Mouse (Mus musculus) right cerebral cortex, adult 18-20 months (tissue): ENCODE measurements around the gene Gm13178.

Source experiments
- DNase-seq: peaks from one replicate; pipeline ENCODE4 v3.0.0; 2022; ENCODE audit warnings: mixed read lengths

Gm13178 gene

DNA sequence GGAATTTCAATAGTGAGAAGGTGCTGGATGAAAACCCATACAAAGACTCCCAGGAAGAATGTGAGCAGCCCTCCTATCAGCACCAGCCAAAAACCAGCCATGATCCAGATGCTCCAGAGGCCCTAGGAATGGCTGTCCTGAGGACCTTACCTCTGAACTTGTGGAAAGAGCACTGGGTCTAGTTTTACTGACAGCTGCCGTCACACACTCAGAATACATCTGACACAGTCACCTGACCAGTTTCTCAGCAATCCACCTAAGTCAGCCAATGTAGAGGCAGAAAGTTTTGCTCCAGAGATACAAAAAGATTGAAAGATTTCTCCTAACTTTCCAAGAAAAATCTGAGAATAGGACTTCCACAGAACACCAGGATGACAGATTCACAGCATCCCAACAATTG, at the start of gene Gm13178:
Gene Gm13178, minus strand, starts transcription at position 101 of the 400 bp plus-strand sequence.
- DNase-seq = no peak

- DNase-seq = peak; percentile 45
Measured at GRCm38 (mm10) chr4:144765722-144766121, 44.5 kb upstream of the Gm13178 start.

- no peak for DNase-seq
Measured at GRCm38 (mm10) chr4:144749139-144749538, 27.9 kb upstream of the Gm13178 start.

DNA sequence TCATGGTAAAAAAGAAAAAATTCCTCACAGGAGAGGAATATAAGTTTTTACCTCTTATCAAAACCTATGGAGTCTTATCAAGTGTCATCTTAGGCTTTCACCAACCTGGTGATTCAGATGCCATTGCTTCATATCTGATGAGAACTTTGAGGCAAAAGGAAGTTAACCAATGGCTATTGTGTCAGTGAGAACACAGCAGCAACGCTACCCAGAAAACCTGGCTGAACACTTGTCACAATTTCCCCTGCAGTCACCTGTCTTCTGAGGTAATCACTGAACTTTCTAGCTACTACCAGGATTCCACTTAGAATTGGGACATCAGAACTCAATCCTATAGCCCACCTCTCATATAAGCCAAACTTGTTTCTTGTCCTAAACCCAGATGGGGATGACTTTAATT, 1.5 kb downstream of the Gm13178 start:
- DNase-seq = no peak

DNA sequence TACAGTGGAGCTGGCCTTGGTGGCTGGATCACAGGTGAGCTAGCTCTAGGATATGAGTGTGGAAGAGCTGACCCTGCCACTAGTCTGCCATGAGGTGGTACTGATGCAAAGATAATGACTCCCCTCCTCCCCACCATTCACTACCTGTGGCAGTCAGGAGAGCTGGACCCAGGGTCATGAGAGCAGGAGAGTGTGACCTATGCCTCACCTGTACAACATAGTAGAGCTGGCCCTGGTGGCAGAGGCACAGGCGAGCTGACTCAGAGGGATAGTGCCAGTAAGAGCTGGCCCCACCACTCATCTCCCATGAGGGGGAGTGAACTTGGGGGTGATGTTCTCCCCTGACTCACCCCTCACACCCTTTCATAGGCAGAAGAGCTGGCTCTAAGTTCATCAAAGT, 2.9 kb downstream of the Gm13178 start:
- no peak for DNase-seq

GRCm38 (mm10) chr4:144686268-144686667, 34.9 kb downstream of the Gm13178 start, which contains the start of gene Gm436:
Gene Gm436 (minus strand): TSS chr4:144686368.
- DNase-seq = no peak
